Mouse (Mus musculus): ENCODE results near the gene Cntnap1.

Cntnap1 gene

GRCm38 (mm10) chr11:101185441-101185840 is 15.1 kb downstream of the Cntnap1 start:
- no peak for DNase-seq (ENCODE audit: low read depth, low spot score)

- no peak for DNase-seq (ENCODE audit: low read depth, low spot score)
Measured at GRCm38 (mm10) chr11:101186526-101187247, 16.4 kb downstream of the Cntnap1 start.

GRCm38 (mm10) chr11:101187541-101187940 is 17.2 kb downstream of the Cntnap1 start:
- no peak for DNase-seq (ENCODE audit: low read depth, low spot score)

- DNase-seq (ENCODE audit: low read depth, low spot score), result no peak
Measured at GRCm38 (mm10) chr11:101188166-101188805, 18.0 kb downstream of the Cntnap1 start.

- no peak for DNase-seq (ENCODE audit: low read depth, low spot score)
Measured at GRCm38 (mm10) chr11:101189495-101190180, 19.3 kb downstream of the Cntnap1 start.

- no peak for DNase-seq (ENCODE audit: low read depth, low spot score)
Measured at GRCm38 (mm10) chr11:101190181-101190912, 20.0 kb downstream of the Cntnap1 start.

GRCm38 (mm10) chr11:101190913-101191907 is 20.9 kb downstream of the Cntnap1 start:
- DNase-seq (ENCODE audit: low read depth, low spot score), result peak; percentile 47

- DNase-seq (ENCODE audit: low read depth, low spot score), result no peak
Measured at GRCm38 (mm10) chr11:101191919-101192470, 21.7 kb downstream of the Cntnap1 start.

- DNase-seq (ENCODE audit: low read depth, low spot score), result no peak
Measured at GRCm38 (mm10) chr11:101192646-101193045, 22.3 kb downstream of the Cntnap1 start.

GRCm38 (mm10) chr11:101193076-101193475 is 22.8 kb downstream of the Cntnap1 start:
- no peak for DNase-seq (ENCODE audit: low read depth, low spot score)

- no peak for DNase-seq (ENCODE audit: low read depth, low spot score)
Measured at GRCm38 (mm10) chr11:101194137-101194536, 23.8 kb downstream of the Cntnap1 start.

- no peak for DNase-seq (ENCODE audit: low read depth, low spot score)
Measured at GRCm38 (mm10) chr11:101194643-101195042, 24.3 kb downstream of the Cntnap1 start.

GRCm38 (mm10) chr11:101195101-101195500 is 24.8 kb downstream of the Cntnap1 start:
- DNase-seq (ENCODE audit: low read depth, low spot score), result no peak

- no peak for DNase-seq (ENCODE audit: low read depth, low spot score)
Measured at GRCm38 (mm10) chr11:101195571-101195970, 25.2 kb downstream of the Cntnap1 start.

- no peak for DNase-seq (ENCODE audit: low read depth, low spot score)
Measured at GRCm38 (mm10) chr11:101196175-101196574, 25.9 kb downstream of the Cntnap1 start.

GRCm38 (mm10) chr11:101199555-101199954 is 29.2 kb downstream of the Cntnap1 start:
- DNase-seq (ENCODE audit: low read depth, low spot score), result no peak

- DNase-seq (ENCODE audit: low read depth, low spot score), result peak; percentile 69
Measured at GRCm38 (mm10) chr11:101200986-101201385, 30.7 kb downstream of the Cntnap1 start.

GRCm38 (mm10) chr11:101211970-101212369 is 41.6 kb downstream of the Cntnap1 start:
- peak; percentile 75 for DNase-seq (ENCODE audit: low read depth, low spot score)

GRCm38 (mm10) chr11:101216936-101217335 is 46.6 kb downstream of the Cntnap1 start:
- DNase-seq (ENCODE audit: low read depth, low spot score), result no peak

GRCm38 (mm10) chr11:101218436-101219055 is 48.2 kb downstream of the Cntnap1 start:
- DNase-seq (ENCODE audit: low read depth, low spot score), result no peak

All from R1 (cell line).